Mouse (Mus musculus): Measurements from ENCODE around the gene Itpa. TPM values are rescaled to one million over a fixed set of nuclear protein-coding genes. Genes with fewer than 3 reads are reported as not detected.

Itpa gene
- total RNA-seq (2023): 10 to 100 TPM; 17.7 to 21.4 TPM

GRCm38 (mm10) chr2:130667559-130667958, at the start of gene Itpa:
TSS of gene Itpa (plus strand) at chr2:130667610.

GRCm38 (mm10) chr2:130629839-130630203, 37.6 kb upstream of the Itpa start, which contains the start of the genes Fastkd5 and Ubox5:
TSS of gene Fastkd5 (minus strand) at chr2:130630027.
TSS of gene Ubox5 (minus strand) at chr2:130630038.

DNA sequence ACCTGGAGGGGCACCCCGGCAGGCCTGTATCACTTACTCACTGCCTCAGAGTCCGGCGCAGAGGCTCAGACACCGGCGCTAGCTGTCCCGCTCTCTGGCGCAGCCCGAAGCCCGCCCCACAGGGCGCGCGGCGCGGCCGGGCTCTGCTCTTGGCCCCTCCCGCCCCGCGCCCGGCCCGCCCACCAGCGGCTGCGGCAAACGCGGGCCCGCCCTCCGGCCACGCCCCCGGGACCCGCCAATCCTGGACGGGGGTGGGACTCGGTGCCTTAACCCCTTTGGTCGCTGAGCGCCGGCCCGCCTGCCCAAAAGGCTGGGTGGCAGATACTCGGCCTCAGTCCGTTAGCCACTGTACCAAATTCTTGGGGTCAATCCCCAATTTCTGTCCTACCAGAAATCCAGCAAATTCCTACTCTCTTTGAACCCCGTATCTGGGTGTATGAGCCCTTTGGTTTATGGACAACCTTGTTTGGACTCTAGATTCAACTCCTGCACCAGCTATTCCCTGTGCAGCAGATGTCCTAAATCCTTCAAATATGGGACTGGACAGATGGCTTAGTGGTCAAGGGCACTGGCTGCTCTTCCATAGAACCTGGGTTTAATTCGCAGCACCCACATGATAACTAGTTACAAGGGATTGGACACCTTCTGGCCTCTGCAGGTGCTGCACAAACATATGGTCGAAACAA, 24.6 kb upstream of the Itpa start, which contains the start of gene Lzts3:
Lzts3 (minus strand) TSS at position 120 of the 686 bp plus-strand sequence.

DNA sequence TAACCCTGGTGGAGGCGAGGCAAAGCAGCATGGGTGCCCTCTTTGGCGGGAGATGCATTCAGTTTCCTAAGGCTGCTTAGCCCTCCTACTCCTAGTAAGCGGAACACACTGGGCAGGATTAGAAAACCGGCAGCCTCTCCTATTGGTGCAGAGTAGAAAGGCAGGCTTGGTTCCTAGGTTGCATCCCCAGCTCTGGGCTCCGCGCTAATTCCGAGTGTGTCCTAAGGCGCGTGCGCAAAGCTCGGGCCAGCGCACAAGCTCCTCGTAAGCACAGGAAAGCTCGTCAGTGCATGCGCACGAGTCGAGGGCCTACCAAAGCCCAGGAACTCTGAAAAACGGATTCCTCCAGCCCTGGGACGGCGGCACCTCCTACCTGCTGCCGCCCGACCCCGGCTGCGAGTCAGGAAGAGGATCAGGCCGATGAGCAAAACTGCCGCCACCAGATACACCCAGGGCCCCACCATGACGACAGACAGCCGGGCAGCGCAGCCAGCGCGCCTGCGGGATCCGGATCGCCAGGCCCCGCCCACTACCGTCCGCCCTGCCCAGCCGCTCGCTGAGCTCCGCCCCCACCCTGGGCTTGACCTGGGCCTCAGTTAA, 3.2 kb upstream of the Itpa start, which contains the start of gene Ddrgk1:
Ddrgk1 (minus strand) TSS at position 558 of the 600 bp plus-strand sequence.

GRCm38 (mm10) chr2:130697153-130697810, 29.9 kb downstream of the Itpa start, which contains the start of gene Slc4a11:
TSS of gene Slc4a11 (minus strand) at chr2:130697519.

Other genes starting within 250 kb of the Itpa start
- gene Vps16, start 243.3 kb upstream of the Itpa start, total RNA-seq (2023): 100 to 1,000 TPM; 140 to 159 TPM
- 10 to 100 TPM; 24.1 to 27.3 TPM for gene Pced1a, start 242.9 kb upstream of the Itpa start, total RNA-seq (2023)
- gene Ptpra, start 217.3 kb upstream of the Itpa start, total RNA-seq (2023): 100 to 1,000 TPM; 110 to 115 TPM
- gene Mrps26, start 103.9 kb upstream of the Itpa start, total RNA-seq (2023): 10 to 100 TPM; 56.9 to 63.7 TPM
- not detected for gene Oxt, start 91.4 kb upstream of the Itpa start, total RNA-seq (2023)
- gene Avp, start 85.1 kb upstream of the Itpa start, total RNA-seq (2023): not detected
- 1 to 10 TPM; 7.1 to 8.0 TPM for gene Fastkd5, start 37.6 kb upstream of the Itpa start, total RNA-seq (2023)
- 1 to 10 TPM; 5.7 to 7.5 TPM for gene Ubox5, start 37.6 kb upstream of the Itpa start, total RNA-seq (2023)
- 1 to 10 TPM; 4.0 to 5.2 TPM for gene Lzts3, start 24.8 kb upstream of the Itpa start, total RNA-seq (2023)
- gene Ddrgk1, start 3.0 kb upstream of the Itpa start, total RNA-seq (2023): 100 to 1,000 TPM; 109 to 115 TPM
- gene Slc4a11, start 29.9 kb downstream of the Itpa start, total RNA-seq (2023): under 1 TPM; 0.33 to 0.61 TPM
- gene 4930402H24Rik, start 238.8 kb downstream of the Itpa start, total RNA-seq (2023): 10 to 100 TPM; 20.6 to 31.5 TPM
- gene Atrn, start 238.9 kb downstream of the Itpa start, total RNA-seq (2023): 10 to 100 TPM; 25.6 to 26.5 TPM

Data from T-cell, adult 66 days (primary cell).